Mouse (Mus musculus) heart, adult 18-20 months (tissue): ENCODE measurements around the gene Psg22. TPM values are rescaled to one million over a fixed set of nuclear protein-coding genes. Genes with fewer than 3 reads are reported as not detected.

Experiments
- total RNA-seq, 2 experiments: library from RNA; stranded (reverse); gene quantifications; 2 replicates each; pipeline ENCODE4 v1.2.3; 2021

Psg22 gene
- total RNA-seq, 2 experiments from 2014 or later, result not detected

Other genes starting within 250 kb of the Psg22 start
- gene Psg26, start 233.9 kb upstream of the Psg22 start, total RNA-seq, result not detected
- gene Psg25, start 185.8 kb upstream of the Psg22 start, total RNA-seq, result not detected
- not detected for gene Psg27, start 150.8 kb upstream of the Psg22 start, total RNA-seq
- gene Psg23, start 101.6 kb upstream of the Psg22 start, total RNA-seq, result not detected
- not detected for gene Psg21, start 61.4 kb upstream of the Psg22 start, total RNA-seq
- gene Psg20, start 31.9 kb upstream of the Psg22 start, total RNA-seq, result not detected
- not detected for gene Psg19, start 80.4 kb downstream of the Psg22 start, total RNA-seq
- gene Psg17, start 103.5 kb downstream of the Psg22 start, total RNA-seq, result not detected
- gene Mill2, start 121.9 kb downstream of the Psg22 start, total RNA-seq, result 1 to 10 TPM; 6.1 to 7.2 TPM
- 1 to 10 TPM; 1.6 to 5.5 TPM for gene Pglyrp1, start 153.2 kb downstream of the Psg22 start, total RNA-seq
- gene Ccdc61, start 192.3 kb downstream of the Psg22 start, total RNA-seq, result 10 to 100 TPM in 1 of 2 experiments, 1 to 10 TPM in 1; 8.8 to 10.2 TPM
- 1 to 10 TPM; 4.4 to 4.9 TPM for gene Nova2, start 207.8 kb downstream of the Psg22 start, total RNA-seq